Mouse (Mus musculus): ENCODE measurements around the gene Lrp1. TPM values are rescaled to one million over a fixed set of nuclear protein-coding genes. Genes with fewer than 3 reads are reported as not detected.

Lrp1 gene
- total RNA-seq, 1 experiment from 2014 or later: 254 TPM

DNA sequence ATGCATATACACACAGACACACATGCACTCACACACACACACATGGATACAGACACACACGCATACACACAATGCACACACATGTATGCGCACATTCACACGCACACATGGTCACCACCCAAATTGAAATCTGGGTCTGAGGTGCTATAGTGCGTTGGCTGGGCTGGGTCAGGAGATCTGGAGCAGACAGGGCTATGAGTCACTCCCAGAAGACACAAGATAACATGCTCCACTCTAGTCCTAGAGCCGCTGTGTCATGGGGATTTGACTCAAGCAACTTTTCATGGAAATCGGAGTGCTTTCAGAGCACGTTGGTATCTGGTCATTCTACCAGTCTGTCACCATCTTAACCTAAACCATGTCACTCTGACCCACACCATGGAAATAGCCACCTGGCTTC is 28.5 kb downstream of the Lrp1 start:
- DNase-seq: no peak

DNA sequence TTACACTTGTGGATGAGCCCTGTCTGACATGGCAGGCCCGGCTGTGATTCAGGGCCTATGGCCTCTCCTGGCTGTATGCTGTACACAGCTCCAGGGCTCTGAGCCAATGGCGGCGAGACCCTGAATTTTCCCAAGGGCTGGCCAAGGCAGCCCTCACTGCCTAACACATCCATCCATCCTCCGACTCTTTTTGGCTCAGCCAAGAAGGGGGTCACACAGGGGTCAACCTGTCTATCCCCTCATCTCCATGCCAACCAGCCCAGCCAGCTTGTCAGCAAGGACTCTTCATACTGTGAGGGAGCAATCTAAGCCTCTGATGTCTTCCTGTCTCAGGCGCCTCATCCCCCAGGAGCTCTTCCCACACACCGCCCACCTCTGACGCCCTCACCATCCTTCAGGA is 29.4 kb downstream of the Lrp1 start:
- DNase-seq: peak; percentile 31

DNA sequence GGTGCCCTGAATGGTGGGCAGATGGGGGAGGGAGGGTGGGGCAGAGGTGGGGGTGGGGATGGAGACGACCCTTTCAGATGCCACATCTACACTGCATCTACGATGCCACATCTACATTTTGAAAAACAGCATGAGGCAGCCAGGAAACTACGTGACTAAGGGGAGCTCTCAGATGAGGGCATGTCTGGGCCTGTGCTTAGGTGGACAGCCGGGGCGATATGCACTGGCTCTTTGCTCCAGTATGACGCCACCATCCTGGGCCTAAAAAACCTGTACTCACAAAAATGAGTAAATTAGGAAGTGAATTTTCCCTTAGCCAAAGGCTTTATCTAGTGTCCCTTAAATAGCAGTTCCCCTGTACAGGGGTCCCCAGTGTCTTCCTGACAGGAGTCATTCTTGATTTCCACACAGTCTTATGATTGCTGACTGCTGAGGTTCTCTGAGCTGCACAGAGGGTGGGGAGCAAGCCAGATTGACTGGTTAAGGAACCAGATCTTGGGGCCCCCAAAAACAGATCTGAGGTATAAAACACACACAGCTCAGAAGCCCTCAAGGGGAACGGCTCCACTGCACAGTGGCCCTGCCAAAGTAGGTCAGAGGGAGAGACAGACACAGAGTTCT is 30.0 kb downstream of the Lrp1 start:
- DNase-seq: no peak

DNA sequence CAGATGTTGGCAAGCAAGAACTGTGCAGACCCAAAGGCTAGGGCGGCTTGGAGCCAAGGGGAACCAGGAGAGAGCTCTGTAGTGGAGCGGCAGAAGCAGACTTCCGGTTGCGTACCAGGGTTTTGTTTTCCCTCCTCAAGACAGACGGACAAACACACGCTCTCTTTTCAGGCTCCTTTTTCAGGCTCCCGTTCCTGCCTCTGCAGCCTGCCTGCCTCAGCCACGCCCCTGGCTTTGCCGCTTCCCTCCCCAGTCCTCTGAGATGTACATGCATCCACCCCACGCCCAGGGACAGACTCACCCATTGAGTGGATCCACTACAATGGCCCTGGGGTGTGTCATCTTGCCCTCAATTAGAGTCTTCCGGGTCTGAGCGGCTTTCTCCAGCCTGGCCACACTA is 30.7 kb downstream of the Lrp1 start:
- no peak for DNase-seq

DNA sequence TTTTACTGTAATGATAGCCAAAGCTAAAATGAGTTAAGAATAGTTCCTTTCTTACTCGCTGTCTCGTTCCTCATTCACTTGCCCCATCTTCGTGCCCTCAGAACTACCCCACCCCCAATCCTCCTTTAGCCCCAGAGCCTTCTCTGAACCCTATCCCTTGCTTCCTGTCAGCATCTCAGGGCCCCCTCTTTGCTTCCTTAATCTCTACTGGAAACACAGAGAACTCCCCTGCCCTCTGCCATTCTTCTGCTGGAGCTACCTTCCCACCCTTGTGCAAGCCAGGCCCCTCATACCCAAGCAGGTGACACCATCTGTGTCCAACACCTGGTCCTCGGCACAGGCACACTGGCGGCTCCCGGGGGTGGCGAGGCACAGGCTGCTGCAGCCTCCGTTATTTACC is 33.2 kb downstream of the Lrp1 start:
- DNase-seq: no peak

DNA sequence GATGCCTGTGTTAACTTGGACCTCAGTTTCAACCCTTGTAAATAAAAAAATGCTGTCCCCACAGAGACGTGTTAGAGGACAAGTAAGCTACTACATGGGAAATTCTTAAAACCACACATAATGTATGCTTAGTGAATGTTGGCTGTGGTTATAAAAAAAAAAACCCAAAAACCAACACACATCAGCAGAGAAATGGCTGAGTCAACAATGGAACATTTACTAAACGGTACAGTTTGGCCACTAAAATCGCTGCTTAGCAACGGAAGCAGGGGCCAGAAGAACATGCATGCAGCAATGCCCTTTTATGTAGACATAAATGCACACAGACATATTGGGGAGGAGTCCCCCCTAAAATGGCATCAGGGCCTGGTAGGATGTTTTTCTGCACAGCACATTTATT is 34.7 kb downstream of the Lrp1 start:
- DNase-seq: no peak

DNA sequence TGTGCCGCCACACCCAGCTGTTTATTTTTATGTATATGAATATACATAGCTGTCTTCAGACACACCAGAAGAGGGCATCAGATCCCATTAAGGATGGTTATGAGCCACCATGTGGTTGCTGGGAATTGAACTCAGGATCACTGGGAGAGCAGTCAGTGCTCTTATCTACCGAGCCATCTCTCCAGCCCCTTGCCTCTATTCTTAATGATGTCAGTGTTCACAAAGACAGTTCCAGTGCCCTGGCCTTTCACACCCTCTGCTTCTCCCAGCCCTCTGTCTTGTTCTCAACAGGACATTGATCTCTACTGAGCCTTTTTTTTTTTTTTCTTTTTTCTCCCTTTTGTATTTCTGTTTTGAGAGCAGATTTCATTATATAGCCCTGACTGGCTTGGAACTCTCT is 35.4 kb downstream of the Lrp1 start:
- DNase-seq: no peak

DNA sequence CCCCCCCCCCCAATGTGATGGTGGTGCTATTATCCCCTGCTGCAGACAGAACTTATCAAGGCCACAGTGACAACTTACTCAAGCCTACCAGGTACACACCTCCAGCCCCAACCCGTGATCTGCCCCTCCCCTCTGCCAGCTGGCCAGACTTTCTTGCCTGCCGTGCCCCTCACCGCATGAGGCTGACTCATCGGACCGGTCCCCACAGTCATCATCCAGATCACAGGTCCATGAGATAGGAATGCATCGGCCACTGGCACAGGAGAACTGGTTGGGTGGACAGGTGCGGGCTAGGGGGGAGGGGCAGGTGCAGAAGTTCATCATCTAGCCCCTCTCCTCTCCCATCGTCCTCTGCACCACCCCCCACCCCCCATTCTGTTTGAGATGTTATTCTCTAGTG is 37.3 kb downstream of the Lrp1 start:
- no peak for DNase-seq

DNA sequence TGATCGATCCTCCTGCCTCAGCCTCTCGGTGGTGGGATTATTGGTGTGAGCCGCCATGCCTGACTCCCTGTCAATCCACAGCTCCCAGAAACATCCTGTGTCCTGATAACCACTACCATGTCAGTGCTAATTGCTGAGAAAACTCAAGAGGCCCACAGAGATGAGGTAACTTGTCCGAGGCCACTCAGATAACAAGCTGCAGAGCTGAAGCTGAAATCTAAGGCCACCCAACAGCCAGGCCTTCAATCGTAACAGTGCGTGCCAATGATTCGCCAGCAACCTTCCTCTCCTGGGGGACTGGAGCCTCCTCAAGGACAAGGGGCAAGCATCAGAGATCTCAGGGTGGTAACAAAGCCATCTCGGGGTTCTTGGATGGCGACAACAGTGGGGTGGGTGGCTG is 39.7 kb downstream of the Lrp1 start:
- no peak for DNase-seq

DNA sequence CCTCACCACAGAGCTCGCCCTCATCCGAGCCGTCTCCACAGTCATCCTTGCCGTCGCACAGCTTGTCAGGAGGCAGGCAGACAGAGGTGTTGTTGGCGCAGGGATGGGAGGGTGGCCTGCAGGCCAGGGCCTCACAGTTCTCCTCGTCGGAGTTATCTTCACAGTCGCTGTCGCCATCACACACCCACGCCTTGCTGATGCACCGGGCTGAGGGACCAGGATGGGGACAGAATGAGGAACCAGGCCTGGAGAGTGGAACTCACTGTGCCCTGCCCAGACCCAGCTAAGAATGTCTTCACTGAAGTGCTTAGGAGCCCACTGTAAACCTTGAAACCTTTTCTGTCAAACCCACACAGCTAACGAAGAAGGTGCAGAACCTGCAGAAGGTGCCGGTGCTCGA is 43.0 kb downstream of the Lrp1 start:
- DNase-seq: no peak

DNA sequence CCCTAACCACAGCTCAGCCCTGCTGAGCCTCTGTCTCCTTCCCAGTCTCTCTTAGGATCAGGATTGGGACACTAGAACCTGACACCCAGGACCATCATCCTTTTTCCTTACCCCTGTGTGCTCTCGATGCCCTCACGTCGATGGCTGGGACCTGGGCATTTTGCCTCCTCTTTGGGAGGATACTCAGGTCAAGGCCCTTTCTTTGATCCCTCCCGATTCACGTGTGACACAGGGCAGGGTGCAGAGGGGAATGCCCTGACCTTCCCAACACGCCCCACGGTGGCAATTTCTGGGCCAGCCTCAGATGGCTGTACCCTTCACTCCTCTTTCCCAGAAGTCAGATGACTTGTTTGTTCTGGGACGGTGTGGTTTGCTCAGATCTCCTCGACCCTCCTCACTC is 43.8 kb downstream of the Lrp1 start:
- no peak for DNase-seq

DNA sequence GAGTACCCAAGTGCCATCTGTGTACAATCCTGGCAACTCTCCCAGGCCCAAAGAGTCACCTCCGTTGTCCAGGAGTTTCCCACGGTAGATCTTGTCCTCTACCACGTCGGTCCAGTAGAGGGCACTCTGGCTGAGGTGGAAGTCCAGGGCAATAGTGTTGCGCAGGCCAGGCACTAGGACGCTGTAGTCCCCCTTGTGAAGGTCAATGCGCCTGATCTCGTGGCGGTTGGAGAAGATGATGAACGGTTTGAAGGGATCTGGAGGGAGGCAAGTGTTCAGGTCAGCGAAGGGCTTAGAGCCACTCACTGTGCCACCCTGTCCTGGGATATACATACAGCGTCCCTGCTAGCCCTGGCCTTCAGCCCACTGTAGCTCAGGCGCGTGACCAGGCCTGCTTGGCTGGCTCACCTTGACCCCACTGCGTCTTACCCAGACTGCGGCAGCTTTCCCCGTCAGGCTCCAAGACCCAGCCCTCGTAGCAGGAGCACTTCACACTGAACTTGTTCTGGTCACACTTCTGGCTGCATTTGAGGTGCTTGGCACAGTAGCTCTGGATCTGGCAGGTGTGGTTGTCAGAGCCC is 44.5 kb downstream of the Lrp1 start:
- peak; percentile 83 for DNase-seq

DNA sequence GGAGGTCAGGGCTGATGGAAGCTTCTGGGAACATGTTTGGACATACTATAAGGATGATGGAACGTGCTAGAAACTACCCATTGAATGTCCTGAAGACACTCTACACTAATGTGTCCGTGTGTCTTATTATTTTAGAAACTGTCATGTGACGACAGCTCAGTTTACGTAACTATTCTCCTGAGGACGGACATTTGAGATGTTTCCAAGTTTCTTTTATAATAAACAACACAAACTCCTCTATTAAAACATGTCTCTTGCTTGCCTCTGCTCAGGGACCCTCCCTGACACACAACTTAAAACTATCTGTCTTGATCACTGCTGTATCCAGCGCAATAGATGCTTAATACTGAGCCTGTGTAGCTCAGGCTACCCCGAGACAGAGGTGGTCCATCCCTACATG is 45.2 kb downstream of the Lrp1 start:
- no peak for DNase-seq

DNA sequence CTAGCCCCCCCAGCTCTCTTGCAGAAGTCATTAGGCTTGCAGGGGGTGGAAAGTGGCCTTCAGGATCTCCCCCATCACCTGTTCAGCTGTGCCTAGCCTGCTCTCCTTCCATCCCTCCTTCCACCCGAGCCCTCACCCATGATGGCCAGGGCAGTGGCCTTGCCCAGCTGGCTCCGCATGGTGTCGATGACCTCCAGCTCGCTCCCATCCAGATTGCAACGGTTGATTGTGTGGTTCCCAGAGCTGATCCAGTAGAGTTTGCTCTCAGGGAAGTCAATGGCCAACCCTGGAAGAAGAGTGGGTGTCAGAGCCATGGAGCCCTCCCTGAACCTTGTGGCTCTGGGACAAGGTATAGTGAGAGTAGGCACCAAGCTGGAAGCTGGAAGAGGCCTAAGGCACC is 48.7 kb downstream of the Lrp1 start:
- DNase-seq: no peak

DNA sequence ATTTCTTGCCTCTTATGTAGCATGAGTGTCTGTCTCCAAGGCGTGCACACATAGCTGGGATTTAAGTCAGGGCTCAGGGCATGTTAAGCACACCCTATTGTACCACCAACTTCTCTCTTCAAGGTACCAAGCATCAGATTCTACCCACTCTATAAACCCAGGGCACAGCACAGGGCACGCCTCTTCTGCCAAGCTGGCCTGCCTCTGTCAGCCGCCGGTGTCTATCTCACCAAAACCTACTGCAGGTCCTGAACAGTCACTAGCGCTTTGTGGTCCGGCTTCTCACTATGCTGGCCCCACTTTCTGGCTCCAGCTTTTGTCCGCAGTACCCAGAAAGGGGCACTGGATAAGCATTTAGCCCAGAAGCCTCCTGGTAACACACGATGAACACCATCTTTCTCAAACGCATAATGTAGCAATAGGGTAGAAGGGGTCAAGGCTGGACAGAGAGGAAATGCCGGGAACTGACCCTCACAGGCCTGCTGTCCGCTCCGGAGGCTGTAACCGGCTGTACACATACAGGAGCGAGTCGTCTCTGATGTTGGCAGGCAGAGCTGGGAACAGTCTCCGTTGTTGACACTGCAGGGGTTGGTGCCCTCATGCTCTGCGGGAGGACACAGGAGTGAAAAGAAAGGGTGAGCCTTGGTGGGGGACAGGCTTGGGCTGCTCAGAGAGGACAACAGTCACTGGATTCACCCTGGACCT is 49.9 kb downstream of the Lrp1 start:
- no peak for DNase-seq

DNA sequence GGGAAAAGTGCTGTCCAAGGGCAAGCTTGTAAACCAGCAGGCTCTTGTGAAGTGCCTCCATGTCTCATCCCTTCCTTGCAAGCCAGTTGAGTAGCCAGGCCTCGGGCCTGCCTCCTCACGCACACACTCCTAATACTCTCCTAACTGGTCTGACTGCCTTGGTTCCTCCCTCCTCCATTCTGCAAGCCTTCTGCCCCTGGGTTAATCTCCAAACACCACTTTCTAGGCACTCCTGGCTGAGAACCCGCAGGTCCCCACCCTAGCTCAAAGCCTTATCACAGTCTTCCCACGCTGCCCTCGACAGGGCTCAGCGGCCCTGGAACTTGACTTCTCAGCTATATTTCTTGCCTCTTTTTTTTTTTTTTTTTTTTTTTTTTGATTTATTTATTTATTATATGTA is 50.6 kb downstream of the Lrp1 start:
- DNase-seq: no peak

DNA sequence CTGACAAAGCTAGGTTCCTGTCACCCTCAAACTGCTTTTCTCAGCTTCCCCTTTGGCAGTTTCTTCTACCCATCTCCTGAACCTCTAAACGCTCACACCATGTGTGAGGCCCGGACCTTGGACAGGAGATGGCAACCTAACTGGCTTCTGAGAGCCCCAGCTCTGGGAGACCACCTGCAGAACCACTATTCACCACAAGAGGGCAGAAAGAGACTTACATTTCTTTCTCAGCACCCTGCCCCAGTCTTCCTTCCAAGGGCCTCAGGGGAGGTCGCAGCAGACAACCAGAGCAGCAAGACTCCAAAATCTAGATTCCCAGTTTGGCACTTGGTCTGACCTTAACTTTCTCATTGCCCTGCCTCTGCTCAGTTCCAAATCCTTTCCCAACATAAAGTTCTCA is 51.5 kb downstream of the Lrp1 start:
- DNase-seq: peak; percentile 55

DNA sequence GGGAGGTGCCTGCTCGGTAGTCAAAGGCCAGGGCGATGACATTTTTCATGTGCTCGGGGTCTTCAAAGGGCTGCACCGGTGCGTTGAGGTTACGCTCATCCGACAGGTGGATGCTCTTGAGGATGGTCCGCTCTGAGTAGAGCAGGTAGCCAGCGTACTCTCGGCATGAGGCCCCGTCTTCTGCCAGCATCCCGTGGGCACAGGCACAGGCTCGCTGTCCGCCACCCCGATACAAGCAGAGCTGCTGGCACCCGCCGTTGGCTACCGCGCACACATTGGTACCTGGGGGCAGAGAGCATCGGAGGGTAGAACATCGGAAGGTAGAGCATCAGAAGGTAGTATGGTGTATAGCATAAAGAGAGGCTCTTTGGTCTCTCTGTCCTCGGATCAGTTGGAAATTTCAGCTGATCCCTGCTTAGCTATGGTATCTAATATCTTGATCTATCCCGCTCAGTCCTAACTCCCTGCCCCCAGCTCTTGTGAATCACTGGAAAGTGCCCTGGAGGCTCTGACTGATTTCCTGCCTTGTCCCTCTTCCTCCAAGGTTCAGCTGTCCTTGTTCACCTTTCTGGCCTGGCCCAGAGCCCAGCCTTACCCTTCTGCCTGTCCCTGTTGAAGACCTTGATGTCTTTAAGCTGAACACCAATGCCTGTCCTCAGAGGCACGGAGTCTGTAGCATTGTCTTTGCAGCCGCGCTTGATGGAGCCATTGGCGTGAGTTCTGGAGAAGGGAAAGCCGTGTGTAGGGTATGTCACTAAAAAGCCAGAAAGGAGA is 54.2 kb downstream of the Lrp1 start:
- peak; percentile 60 for DNase-seq

DNA sequence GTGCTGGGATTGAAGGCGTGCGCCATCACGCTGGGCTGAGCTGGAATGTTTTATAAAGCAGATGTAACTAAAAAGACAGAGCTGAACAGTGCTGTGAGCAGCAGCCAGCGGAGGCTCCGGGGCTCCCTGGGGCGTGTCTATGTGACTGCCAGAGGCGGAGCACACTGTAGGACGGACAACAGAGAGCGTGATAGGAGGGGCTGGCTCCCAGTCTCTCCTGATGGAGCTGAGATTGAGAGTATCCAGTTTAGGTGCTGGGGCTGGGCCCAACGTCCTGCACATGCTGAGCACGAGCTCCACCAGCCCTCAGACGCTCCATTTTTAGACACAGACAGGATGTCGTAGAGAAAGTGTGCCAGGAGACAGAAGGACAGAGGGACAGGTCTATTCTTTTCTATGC is 56.6 kb downstream of the Lrp1 start:
- DNase-seq: peak; percentile 46

DNA sequence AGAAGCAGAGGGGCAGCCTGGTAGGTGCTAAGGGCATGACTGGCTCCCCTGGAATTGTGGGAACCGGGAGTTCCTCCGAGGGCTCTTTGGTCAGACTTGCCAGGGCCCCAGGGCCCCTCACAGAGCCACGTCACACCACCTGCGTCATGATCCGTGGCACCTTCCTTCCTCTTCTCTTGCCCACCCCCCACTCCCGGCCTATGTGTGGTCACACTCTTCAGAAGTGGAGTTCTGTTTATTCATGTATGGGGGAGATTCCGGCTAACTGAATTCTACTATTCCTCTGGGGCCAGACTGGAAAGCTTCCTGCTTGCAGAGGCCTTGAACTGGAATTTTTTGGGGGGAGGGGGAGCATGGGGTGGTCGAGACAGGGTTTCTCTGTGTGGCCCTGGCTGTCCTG is 57.1 kb downstream of the Lrp1 start:
- DNase-seq: no peak

DNA sequence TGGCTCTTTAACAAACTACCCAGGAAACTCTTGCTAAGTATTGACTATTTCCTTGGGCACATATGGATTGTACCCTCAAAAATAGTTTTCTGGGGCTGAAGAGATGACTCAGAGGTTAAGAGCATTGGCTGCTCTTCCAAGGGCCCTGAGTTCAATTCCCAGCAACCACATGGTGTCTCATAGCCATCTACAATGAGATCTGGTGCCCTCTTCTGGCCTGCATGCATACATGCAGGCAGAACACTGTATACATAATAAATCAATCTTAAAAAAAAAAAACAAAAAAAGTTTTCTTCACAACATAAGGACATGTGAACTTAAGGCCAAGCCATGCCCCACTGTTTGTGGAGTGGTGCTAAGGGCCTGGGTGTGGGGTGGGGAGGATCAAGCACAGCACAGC is 59.8 kb downstream of the Lrp1 start:
- DNase-seq: no peak

DNA sequence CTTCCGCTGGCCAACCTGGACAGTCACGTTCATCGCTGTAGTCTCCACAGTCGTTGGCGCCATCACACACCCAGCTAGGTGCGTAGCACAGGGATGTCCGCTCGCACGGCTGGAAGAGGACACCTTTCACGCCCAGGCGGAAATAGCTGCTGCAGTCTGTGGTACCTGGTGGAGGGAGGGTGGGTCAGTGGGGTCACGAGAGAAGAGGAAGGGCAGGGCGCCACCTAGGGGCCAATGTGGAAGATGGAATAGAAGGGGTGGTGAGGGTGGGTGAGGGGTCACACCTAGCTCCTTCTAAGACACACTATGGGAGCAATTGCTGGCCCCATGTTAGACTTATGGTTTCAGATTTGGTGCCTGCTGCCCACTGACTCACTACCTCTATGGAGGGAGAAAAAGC is 63.6 kb downstream of the Lrp1 start:
- no peak for DNase-seq

DNA sequence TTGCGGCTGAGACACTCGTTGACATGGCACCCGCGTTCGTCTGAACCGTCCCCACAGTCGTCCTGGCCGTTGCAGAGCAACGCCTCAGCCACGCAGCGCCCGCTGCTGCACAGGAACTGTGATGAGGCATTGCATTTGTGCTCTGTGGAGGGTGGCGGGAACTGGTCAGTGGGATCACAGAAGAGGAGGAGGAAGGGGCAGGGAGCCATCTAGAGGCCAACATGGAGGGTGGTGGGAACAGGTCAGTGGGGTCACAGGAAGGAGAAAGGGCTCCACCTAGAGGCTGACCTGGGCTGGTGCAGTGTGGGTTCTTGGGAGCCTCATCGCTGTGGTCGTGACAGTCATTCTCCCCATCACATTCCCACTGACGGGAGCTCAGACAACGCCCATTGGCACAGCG is 65.2 kb downstream of the Lrp1 start:
- DNase-seq: no peak
